Mouse (Mus musculus): ENCODE measurements around the gene Vmn1r3.
"Not testable (repeated sequence)": the region's sequence is repeated elsewhere in the genome, so short reads cannot be mapped to it uniquely, and the experiment has no call there.

The Vmn1r3 gene

DNA sequence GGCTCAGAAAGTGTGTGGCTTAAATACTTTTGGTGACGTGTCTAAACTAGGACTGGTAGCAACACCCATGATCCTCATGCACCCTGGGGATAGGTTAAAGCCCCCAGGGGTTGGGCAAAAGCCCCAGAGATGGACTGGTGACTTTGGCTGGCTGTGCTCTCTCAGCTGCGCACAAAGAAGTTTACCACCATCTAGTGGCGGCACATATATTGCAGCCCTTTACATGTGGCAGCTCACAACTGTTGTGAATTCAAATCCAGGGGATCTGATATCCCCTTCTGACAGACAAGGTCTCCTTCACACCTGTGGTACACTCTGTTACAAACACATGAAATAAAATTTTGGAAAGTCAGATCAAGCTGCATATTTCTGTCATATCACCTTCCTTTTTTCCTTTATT lies 37.2 kb downstream of the Vmn1r3 start:
- DNase-seq (ENCODE audit: low read depth, low spot score), result not testable (repeated sequence)

All from A20 (cell line).